Mouse (Mus musculus): ENCODE results near the gene Tubb5. TPM values are rescaled to one million over a fixed set of nuclear protein-coding genes. Genes with fewer than 3 reads are reported as not detected.

Gene Tubb5
- polyA plus RNA-seq, 1 experiment from 2014 or later, result 1,271 TPM

GRCm38 (mm10) chr17:35868961-35869345 lies 30.8 kb upstream of the Tubb5 start:
- peaks cover 18% of the 10 kb centered on the region for H3K36me3 ChIP-seq
- no peaks in the 10 kb centered on the region for H3K9me3 ChIP-seq
- no peaks in the 10 kb centered on the region for H3K27me3 ChIP-seq
- H3K4me2 ChIP-seq (replicated peaks), result peak overlapping the region; percentile 96
- H3K9ac ChIP-seq, result peak overlapping the region; percentile 68
- H3K4me3 ChIP-seq, result peak overlapping the region; percentile 73
- ATAC-seq (ENCODE audit: insufficient number of reproducible peaks, insufficient read depth, low FRiP score, low TSS enrichment), result no peak
- H3K4me1 ChIP-seq, result peaks cover 63% of the 10 kb centered on the region
- H3K27ac ChIP-seq, result peak overlapping the region; percentile 98
- WGBS, result 2% methylated on average over 7 of the region's 7 CpGs

- 16% methylated on average over 17 of the region's 17 CpGs for WGBS
- Histone ChIP-seq H3K4me2 (replicated peaks) (peak overlapping the region; percentile 96), H3K27ac (peak overlapping the region; percentile 98), H3K4me3 (peak overlapping the region; percentile 73), H3K9me3 (no peaks in the 10 kb centered on the region), H3K4me1 (peaks cover 58% of the 10 kb centered on the region), H3K9ac (peak overlapping the region; percentile 68), H3K27me3 (no peaks in the 10 kb centered on the region), H3K36me3 (peaks cover 13% of the 10 kb centered on the region)
- no peak for ATAC-seq (ENCODE audit: insufficient number of reproducible peaks, insufficient read depth, low FRiP score, low TSS enrichment)
These were observed 30.2 kb upstream of the Tubb5 start for GRCm38 (mm10) chr17:35868165-35868820.

- Histone ChIP-seq H3K9ac (peak overlapping the region; percentile 68), H3K4me1 (peaks cover 52% of the 10 kb centered on the region), H3K4me2 (replicated peaks) (peak overlapping the region; percentile 96), H3K4me3 (peak overlapping the region; percentile 73), H3K27ac (peak overlapping the region; percentile 98), H3K27me3 (no peaks in the 10 kb centered on the region), H3K9me3 (no peaks in the 10 kb centered on the region), H3K36me3 (peaks cover 10% of the 10 kb centered on the region)
- WGBS, result 9% methylated on average over 26 of the region's 26 CpGs
- ATAC-seq (ENCODE audit: insufficient number of reproducible peaks, insufficient read depth, low FRiP score, low TSS enrichment), result no peak
These were observed 29.1 kb upstream of the Tubb5 start for GRCm38 (mm10) chr17:35866911-35867890.

- H3K27me3 ChIP-seq, result no peaks in the 10 kb centered on the region
- no peaks in the 10 kb centered on the region for H3K9me3 ChIP-seq
- peak overlapping the region; percentile 96 for H3K4me2 ChIP-seq (replicated peaks)
- H3K4me3 ChIP-seq, result peak overlapping the region; percentile 73
- peak; percentile 44 for ATAC-seq (ENCODE audit: insufficient number of reproducible peaks, insufficient read depth, low FRiP score, low TSS enrichment)
- peaks cover 51% of the 10 kb centered on the region for H3K4me1 ChIP-seq
- under 1% methylated on average over 38 of the region's 38 CpGs for WGBS
- H3K27ac ChIP-seq, result peak overlapping the region; percentile 98
- peak overlapping the region; percentile 68 for H3K9ac ChIP-seq
- peaks cover 8% of the 10 kb centered on the region for H3K36me3 ChIP-seq
These were observed 28.2 kb upstream of the Tubb5 start for GRCm38 (mm10) chr17:35866281-35866831.

GRCm38 (mm10) chr17:35865481-35866280 lies 27.6 kb upstream of the Tubb5 start, which contains the start of gene Ppp1r18:
TSS of gene Ppp1r18 (plus strand) at chr17:35865593.
- Histone ChIP-seq H3K4me1 (peaks cover 50% of the 10 kb centered on the region), H3K9me3 (no peaks in the 10 kb centered on the region), H3K27me3 (no peaks in the 10 kb centered on the region), H3K4me3 (peak within 1 kb of the TSS; percentile 73), H3K4me2 (replicated peaks) (peak within 1 kb of the TSS; percentile 96), H3K36me3 (peaks cover 3% of the 10 kb centered on the region; the same call in 1 of the 2 replicates), H3K9ac (peak within 1 kb of the TSS; percentile 68), H3K27ac (peak within 1 kb of the TSS; percentile 98)
- WGBS, result under 1% methylated on average over 48 of the region's 48 CpGs
- peak; percentile 70 for ATAC-seq (ENCODE audit: insufficient number of reproducible peaks, insufficient read depth, low FRiP score, low TSS enrichment)

GRCm38 (mm10) chr17:35864832-35865353 lies 26.8 kb upstream of the Tubb5 start:
- peak overlapping the region; percentile 96 for H3K4me2 ChIP-seq (replicated peaks)
- no peaks in the 10 kb centered on the region for H3K36me3 ChIP-seq
- WGBS, result 18% methylated on average over 10 of the region's 10 CpGs
- no peaks in the 10 kb centered on the region for H3K9me3 ChIP-seq
- peaks cover 46% of the 10 kb centered on the region for H3K4me1 ChIP-seq
- H3K27me3 ChIP-seq, result no peaks in the 10 kb centered on the region
- peak overlapping the region; percentile 68 for H3K9ac ChIP-seq
- ATAC-seq (ENCODE audit: insufficient number of reproducible peaks, insufficient read depth, low FRiP score, low TSS enrichment), result no peak
- peak overlapping the region; percentile 98 for H3K27ac ChIP-seq
- peak overlapping the region; percentile 73 for H3K4me3 ChIP-seq

- WGBS, result under 1% methylated on average over 47 of the region's 47 CpGs
- peak within 1 kb of the TSS; percentile 89 for H3K27ac ChIP-seq
- H3K4me3 ChIP-seq, result peak within 1 kb of the TSS; percentile 58
- peaks cover 18% of the 10 kb centered on the region for H3K36me3 ChIP-seq
- H3K27me3 ChIP-seq, result no peaks in the 10 kb centered on the region
- no peaks in the 10 kb centered on the region for H3K9me3 ChIP-seq
- peak; percentile 89 for ATAC-seq (ENCODE audit: insufficient number of reproducible peaks, insufficient read depth, low FRiP score, low TSS enrichment)
- H3K4me2 ChIP-seq (replicated peaks), result peak within 1 kb of the TSS; percentile 66
- H3K4me1 ChIP-seq, result peaks cover 17% of the 10 kb centered on the region; the same call in 1 of the 2 replicates
- H3K9ac ChIP-seq, result peak within 1 kb of the TSS; percentile 53
These were observed 23.2 kb upstream of the Tubb5 start, which contains the start of gene Nrm for GRCm38 (mm10) chr17:35861198-35861857. TSS of gene Nrm (plus strand) at chr17:35861318.

GRCm38 (mm10) chr17:35860831-35861197 lies 22.7 kb upstream of the Tubb5 start:
- H3K27me3 ChIP-seq, result no peaks in the 10 kb centered on the region
- no peak for ATAC-seq (ENCODE audit: insufficient number of reproducible peaks, insufficient read depth, low FRiP score, low TSS enrichment)
- peak overlapping the region; percentile 58 for H3K4me3 ChIP-seq
- H3K9me3 ChIP-seq, result no peaks in the 10 kb centered on the region
- H3K9ac ChIP-seq, result peak overlapping the region; percentile 53
- H3K27ac ChIP-seq, result peak overlapping the region; percentile 89
- 3% methylated on average over 12 of the region's 12 CpGs for WGBS
- H3K4me1 ChIP-seq, result peaks cover 17% of the 10 kb centered on the region; the same call in 1 of the 2 replicates
- H3K36me3 ChIP-seq, result peaks cover 18% of the 10 kb centered on the region
- peak overlapping the region; percentile 66 for H3K4me2 ChIP-seq (replicated peaks)

- Histone ChIP-seq H3K27me3 (no peaks in the 10 kb centered on the region), H3K36me3 (peaks cover 21% of the 10 kb centered on the region), H3K9me3 (no peaks in the 10 kb centered on the region), H3K9ac (no peak overlapping the region), H3K4me3 (no peak overlapping the region), H3K4me2 (replicated peaks) (no peak overlapping the region), H3K27ac (no peak overlapping the region), H3K4me1 (peaks cover 13% of the 10 kb centered on the region; the same call in 1 of the 2 replicates)
- 66% methylated on average over 2 of the region's 2 CpGs for WGBS
- no peak for ATAC-seq (ENCODE audit: insufficient number of reproducible peaks, insufficient read depth, low FRiP score, low TSS enrichment)
These were observed 21.7 kb upstream of the Tubb5 start for GRCm38 (mm10) chr17:35859835-35860234.

- 97% methylated on average over 1 of the region's 1 CpGs for WGBS
These were observed 21.3 kb upstream of the Tubb5 start for GRCm38 (mm10) chr17:35859371-35859770.

More at GRCm38 (mm10) chr17:35859371-35859770, 21.3 kb upstream of the Tubb5 start:
- no peak for ATAC-seq (ENCODE audit: insufficient number of reproducible peaks, insufficient read depth, low FRiP score, low TSS enrichment)
- H3K9ac ChIP-seq, result no peak overlapping the region
- no peaks in the 10 kb centered on the region for H3K9me3 ChIP-seq
- no peak overlapping the region for H3K27ac ChIP-seq
- H3K36me3 ChIP-seq, result peaks cover 25% of the 10 kb centered on the region
- H3K4me3 ChIP-seq, result no peak overlapping the region
- H3K27me3 ChIP-seq, result no peaks in the 10 kb centered on the region
- H3K4me2 ChIP-seq (replicated peaks), result no peak overlapping the region
- H3K4me1 ChIP-seq, result peaks cover 8% of the 10 kb centered on the region; the same call in 1 of the 2 replicates
